In the genomic region with DNA sequence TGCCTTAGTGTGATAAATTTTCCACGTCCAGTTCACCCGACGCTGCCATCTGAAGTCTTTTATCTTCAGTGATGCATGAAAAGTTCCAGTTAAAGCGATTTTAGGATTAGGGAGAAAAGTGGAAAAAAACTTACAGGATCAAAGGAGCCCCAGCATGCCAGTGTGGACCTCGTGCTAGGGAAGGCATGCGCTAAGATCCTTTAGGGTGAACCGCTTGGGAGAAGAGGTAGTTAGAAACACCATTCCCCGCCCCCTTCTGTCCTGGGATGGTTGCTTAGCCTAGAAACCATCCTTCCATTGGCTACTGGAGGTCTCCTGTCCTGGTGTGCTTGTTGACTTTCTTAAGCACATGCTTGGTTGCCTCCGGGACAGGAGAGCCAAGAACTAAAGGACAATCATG, we compare ENCODE assay signal across 15 mouse cellular contexts. TPM values are rescaled to one million over a fixed set of nuclear protein-coding genes. Genes with fewer than 3 reads are reported as not detected.
"Had no signal": no experiment of that assay in that cellular context is flagged by ENCODE, and none has a peak within 500 bp of the region (broad histone marks: within the 10 kb centered on the region; RNA-seq: fewer than 3 reads in every experiment).

No protein-coding gene starts in this region.

- DNase-seq: kidney, adult 2 months; kidney, postnatal 36 days; layer of hippocampus, adult 9-11 months; layer of hippocampus, postnatal 36 days; left cerebral cortex, postnatal 4 days; lung, adult 18-20 months; right cerebral cortex, adult 18-20 months; thymus, postnatal 4 days had no signal

- H3K4me2 ChIP-seq: limb, embryonic 13.5 days; neural tube, embryonic 13.5 days had no signal

- H3K36me3 ChIP-seq: limb, embryonic 13.5 days; neural tube, embryonic 13.5 days had no signal

- H3K9me3 ChIP-seq: limb, embryonic 13.5 days; neural tube, embryonic 13.5 days had no signal

- H3K4me3 ChIP-seq: limb, embryonic 13.5 days; neural tube, embryonic 13.5 days had no signal

- H3K4me1 ChIP-seq: limb, embryonic 13.5 days; neural tube, embryonic 13.5 days had no signal

- H3K9ac ChIP-seq: limb, embryonic 13.5 days; liver, embryonic 14.5 days; neural tube, embryonic 13.5 days had no signal

- H3K27ac ChIP-seq: kidney, postnatal 0 days; limb, embryonic 13.5 days; liver, embryonic 14.5 days; neural tube, embryonic 13.5 days; stomach, postnatal 0 days had no signal

RNA-seq across cellular contexts. Expression of a gene that starts 29.8 kb away (rescaled TPM):
- total RNA-seq: liver, adult 2 months; megakaryocyte-erythroid progenitor cell, adult 5-6 weeks had no signal
- polyA plus RNA-seq: limb, embryonic 13.5 days; liver, adult 2 months; liver, embryonic 14.5 days had no signal
